Mouse (Mus musculus) testis, adult 2 months (tissue): ENCODE measurements around the gene Srd5a1.

Experiments used
- CTCF ChIP-seq: fragments of 200-500 bp; IDR thresholded peaks from 2 replicates; pipeline ENCODE4 v1.5.1; 2012; ENCODE audit warnings: low read depth, mild to moderate bottlenecking, inconsistent platforms, low read length, moderate library complexity; ENCODE audit not compliant: control insufficient read depth, insufficient read depth, insufficient replicate concordance
- POLR2A ChIP-seq: fragments of 200-500 bp; IDR thresholded peaks from 2 replicates; pipeline ENCODE4 v1.6.1; 2012; ENCODE audit warnings: low read depth, mild to moderate bottlenecking, inconsistent platforms, low read length, moderate library complexity; ENCODE audit not compliant: control insufficient read depth

GRCm38 (mm10) chr13:69541776-69542175, 69.5 kb downstream of the Srd5a1 start:
- TF ChIP-seq POLR2A (no peak), CTCF (no peak)
